Mouse (Mus musculus) embryonic facial prominence, embryonic 12.5 days (tissue): ENCODE data around the gene Rasgef1b. TPM values are rescaled to one million over a fixed set of nuclear protein-coding genes. Genes with fewer than 3 reads are reported as not detected.

ENCODE experiments used
- ATAC-seq: fragments of 200-750 bp; cut with Nextera tagmentation; 2 replicates; pipeline ENCODE4 v1.8.0; 2017; ENCODE audit not compliant: insufficient number of reproducible peaks, insufficient read depth, low FRiP score, low TSS enrichment
- H3K27ac ChIP-seq: fragments of 300-500 bp; sonication (generic); 2 replicates; pipeline ENCODE4 v1.5.1; 2016; ENCODE audit warnings: mild to moderate bottlenecking
- H3K27me3 ChIP-seq: fragments of 300-500 bp; sonication (generic); 2 replicates; pipeline ENCODE4 v1.6.1; 2016; ENCODE audit warnings: mild to moderate bottlenecking, moderate library complexity
- H3K36me3 ChIP-seq: fragments of 300-500 bp; sonication (generic); 2 replicates; pipeline ENCODE4 v1.6.1; 2016; ENCODE audit warnings: mild to moderate bottlenecking
- H3K4me1 ChIP-seq: fragments of 300-500 bp; sonication (generic); 2 replicates; pipeline ENCODE4 v1.6.1; 2016
- H3K4me2 ChIP-seq: fragments of 300-500 bp; sonication (generic); replicated peaks from 2 replicates; pipeline ENCODE4 v1.6.1; 2016; ENCODE audit warnings: mild to moderate bottlenecking, moderate library complexity
- H3K4me3 ChIP-seq: fragments of 300-500 bp; sonication (generic); 2 replicates; pipeline ENCODE4 v1.5.1; 2016; ENCODE audit warnings: mild to moderate bottlenecking
- H3K9ac ChIP-seq: fragments of 300-500 bp; sonication (generic); 2 replicates; pipeline ENCODE4 v1.6.1; 2016; ENCODE audit warnings: mild to moderate bottlenecking, moderate library complexity
- H3K9me3 ChIP-seq: fragments of 300-500 bp; sonication (generic); 2 replicates; pipeline ENCODE4 v1.6.1; 2016; ENCODE audit warnings: mild to moderate bottlenecking, moderate library complexity
- WGBS: fragments of 180-500 bp; shearing (Covaris S2); methylation state at CpG from one replicate; pipeline ENCODE4 v1.1.7; 2016; 5-methylcytosine and 5-hydroxymethylcytosine counted together
- polyA plus RNA-seq: library from polyadenylated mRNA; unstranded; fragments of >200 nt; fragmentation: Nextera tagmentation; extraction: Ambion mirVana; gene quantifications from 2 replicates; pipeline ENCODE4 v1.2.1, GENCODE M21; 2016

Rasgef1b gene
- polyA plus RNA-seq, 1 experiment from 2014 or later: 11.7 TPM

DNA sequence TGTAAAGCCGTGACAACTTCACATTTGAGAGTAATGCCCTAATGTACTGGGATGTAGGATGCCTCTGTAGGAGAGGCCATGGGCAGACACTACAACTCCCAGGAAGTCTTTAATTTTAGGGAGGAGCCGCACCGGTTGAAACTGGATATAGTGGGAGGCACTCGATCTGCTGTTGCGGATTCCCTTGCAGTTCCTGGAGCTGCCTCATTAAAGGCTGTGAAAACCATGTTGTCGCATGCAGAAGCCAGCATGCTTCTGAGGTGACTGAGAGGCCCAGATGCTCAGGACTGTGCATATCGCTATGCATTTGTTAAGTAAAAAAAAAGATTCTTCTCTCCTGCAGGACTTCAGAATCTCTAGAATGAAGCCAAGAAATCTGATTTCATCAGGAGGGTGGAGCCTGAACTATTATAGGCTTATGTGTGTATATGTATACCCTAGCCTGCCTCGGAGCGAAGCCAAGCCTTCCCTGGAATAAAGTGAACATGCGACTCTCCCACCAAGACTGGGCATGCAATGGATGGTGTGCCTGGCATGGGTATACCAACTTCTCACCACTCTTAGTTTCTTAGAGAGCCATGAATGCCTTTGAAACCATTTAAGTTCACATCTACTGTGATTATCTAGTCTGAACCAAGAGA lies 130.3 kb downstream of the Rasgef1b start:
- H3K36me3 ChIP-seq: no peaks in the 10 kb centered on the region
- H3K4me2 ChIP-seq: no peak overlapping the region
- no peak overlapping the region for H3K4me3 ChIP-seq
- no peaks in the 10 kb centered on the region for H3K9me3 ChIP-seq
- H3K4me1 ChIP-seq: peaks cover 4% of the 10 kb centered on the region; the same call in 1 of the 2 replicates
- H3K27me3 ChIP-seq: no peaks in the 10 kb centered on the region
- no peak overlapping the region for H3K9ac ChIP-seq
- WGBS: 52% methylated on average over 10 of the region's 10 CpGs
- ATAC-seq: peak; percentile 60; the same call in 1 of the 2 replicates
- no peak overlapping the region for H3K27ac ChIP-seq

GRCm38 (mm10) chr5:99597701-99598100 lies 131.2 kb downstream of the Rasgef1b start:
- WGBS: 45% methylated on average over 7 of the region's 7 CpGs
- ATAC-seq: no peak
- H3K4me3 ChIP-seq: no peak overlapping the region
- H3K27ac ChIP-seq: no peak overlapping the region
- no peak overlapping the region for H3K4me2 ChIP-seq
- no peak overlapping the region for H3K9ac ChIP-seq
- H3K9me3 ChIP-seq: no peaks in the 10 kb centered on the region
- no peaks in the 10 kb centered on the region for H3K36me3 ChIP-seq
- peaks cover 4% of the 10 kb centered on the region; the same call in 1 of the 2 replicates for H3K4me1 ChIP-seq
- H3K27me3 ChIP-seq: no peaks in the 10 kb centered on the region

GRCm38 (mm10) chr5:99591348-99591747 lies 137.5 kb downstream of the Rasgef1b start:
- Histone ChIP-seq H3K27me3 (no peaks in the 10 kb centered on the region), H3K36me3 (no peaks in the 10 kb centered on the region), H3K4me2 (no peak overlapping the region), H3K9me3 (no peaks in the 10 kb centered on the region), H3K4me1 (no peaks in the 10 kb centered on the region), H3K9ac (no peak overlapping the region), H3K27ac (no peak overlapping the region), H3K4me3 (no peak overlapping the region)
- 71% methylated on average over 6 of the region's 6 CpGs for WGBS
- no peak for ATAC-seq

DNA sequence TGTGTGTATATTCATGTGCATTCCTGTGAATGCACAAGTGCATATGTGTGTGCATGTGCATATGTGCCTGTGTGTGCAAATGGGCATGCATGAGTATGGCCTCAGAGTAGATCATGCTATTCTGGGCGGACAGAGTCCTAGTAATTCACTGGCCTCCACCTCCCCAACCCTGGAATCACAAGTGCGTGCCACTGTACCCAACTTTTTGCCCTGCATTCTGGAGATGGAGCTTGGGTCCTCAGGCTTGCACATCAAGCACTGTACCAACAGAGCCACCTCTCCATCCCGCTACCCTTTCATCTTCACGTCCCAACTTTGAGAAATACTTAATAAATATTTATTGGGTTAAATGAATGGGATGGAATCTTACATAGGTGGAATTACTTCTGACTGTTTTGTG lies 138.3 kb downstream of the Rasgef1b start:
- Histone ChIP-seq H3K4me1 (no peaks in the 10 kb centered on the region), H3K36me3 (no peaks in the 10 kb centered on the region), H3K27me3 (no peaks in the 10 kb centered on the region), H3K9ac (no peak overlapping the region), H3K4me2 (no peak overlapping the region), H3K9me3 (no peaks in the 10 kb centered on the region), H3K27ac (no peak overlapping the region), H3K4me3 (no peak overlapping the region)
- ATAC-seq: no peak
- WGBS: 86% methylated on average over 4 of the region's 4 CpGs

GRCm38 (mm10) chr5:99587994-99588393 lies 140.9 kb downstream of the Rasgef1b start:
- no peak for ATAC-seq
- 91% methylated on average over 5 of the region's 5 CpGs for WGBS
- Histone ChIP-seq H3K9me3 (no peaks in the 10 kb centered on the region), H3K4me2 (no peak overlapping the region), H3K36me3 (no peaks in the 10 kb centered on the region), H3K4me1 (no peaks in the 10 kb centered on the region), H3K27ac (no peak overlapping the region), H3K4me3 (no peak overlapping the region), H3K27me3 (no peaks in the 10 kb centered on the region), H3K9ac (no peak overlapping the region)

DNA sequence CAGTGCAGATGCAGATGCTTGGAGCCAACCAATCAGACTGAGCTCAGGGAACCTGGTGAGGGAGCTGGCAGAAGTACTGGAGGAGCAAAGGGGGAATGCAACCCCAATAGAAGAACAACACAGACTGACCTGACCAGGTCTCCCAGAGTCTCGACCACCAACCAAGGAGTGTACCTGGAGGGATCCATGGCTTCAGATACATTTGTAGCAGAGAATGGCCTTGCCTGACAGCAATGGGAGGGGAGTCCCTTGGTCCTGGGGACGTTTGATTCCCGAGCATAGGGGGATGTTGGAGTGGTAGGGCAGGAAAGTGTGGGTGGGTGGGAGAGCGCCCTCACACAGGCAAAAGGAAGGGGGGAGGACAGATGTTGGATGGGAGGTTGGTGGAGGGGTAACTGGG lies 141.3 kb downstream of the Rasgef1b start:
- no peak overlapping the region for H3K9ac ChIP-seq
- 80% methylated on average over 4 of the region's 4 CpGs for WGBS

GRCm38 (mm10) chr5:99586287-99586686 lies 142.6 kb downstream of the Rasgef1b start:
- Histone ChIP-seq H3K27me3 (no peaks in the 10 kb centered on the region), H3K36me3 (no peaks in the 10 kb centered on the region), H3K9ac (no peak overlapping the region), H3K9me3 (no peaks in the 10 kb centered on the region), H3K4me1 (no peaks in the 10 kb centered on the region), H3K27ac (no peak overlapping the region), H3K4me2 (no peak overlapping the region), H3K4me3 (no peak overlapping the region)
- ATAC-seq: no peak
- 84% methylated on average over 6 of the region's 6 CpGs for WGBS

More for the DNA sequence above, 141.3 kb downstream of the Rasgef1b start:
- ATAC-seq: no peak
- no peak overlapping the region for H3K27ac ChIP-seq
- H3K4me1 ChIP-seq: no peaks in the 10 kb centered on the region
- no peaks in the 10 kb centered on the region for H3K9me3 ChIP-seq
- no peaks in the 10 kb centered on the region for H3K36me3 ChIP-seq
- H3K4me2 ChIP-seq: no peak overlapping the region
- no peaks in the 10 kb centered on the region for H3K27me3 ChIP-seq
- no peak overlapping the region for H3K4me3 ChIP-seq

GRCm38 (mm10) chr5:99585166-99585898 lies 143.5 kb downstream of the Rasgef1b start:
- ATAC-seq: no peak
- H3K36me3 ChIP-seq: no peaks in the 10 kb centered on the region
- no peaks in the 10 kb centered on the region for H3K27me3 ChIP-seq
- WGBS: 69% methylated on average over 5 of the region's 5 CpGs
- H3K4me1 ChIP-seq: no peaks in the 10 kb centered on the region
- H3K9me3 ChIP-seq: no peaks in the 10 kb centered on the region
- no peak overlapping the region; the same call in 1 of the 2 replicates for H3K9ac ChIP-seq
- H3K4me3 ChIP-seq: no peak overlapping the region
- H3K27ac ChIP-seq: no peak overlapping the region
- no peak overlapping the region for H3K4me2 ChIP-seq

DNA sequence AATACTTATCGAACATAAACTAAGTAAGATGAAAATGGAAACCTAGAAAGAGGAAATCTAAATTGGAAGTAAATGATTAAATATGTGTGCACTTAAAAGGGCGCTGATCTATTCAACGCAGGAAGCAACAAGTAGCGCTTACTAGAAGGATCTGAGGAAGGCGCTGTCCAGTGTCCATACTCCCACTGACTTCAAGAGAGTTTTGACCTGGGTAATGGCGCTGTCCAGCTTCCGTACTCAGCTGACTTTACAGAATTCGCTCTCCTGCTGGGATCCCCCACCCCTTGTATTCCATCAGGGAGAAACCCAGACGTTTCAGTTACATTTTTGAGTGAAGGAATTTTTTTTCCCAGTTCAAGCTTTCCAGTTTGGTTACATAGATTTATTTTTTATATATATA lies 144.6 kb downstream of the Rasgef1b start:
- H3K9me3 ChIP-seq: no peaks in the 10 kb centered on the region
- no peak for ATAC-seq
- H3K4me1 ChIP-seq: no peaks in the 10 kb centered on the region
- 77% methylated on average over 9 of the region's 9 CpGs for WGBS
- no peak overlapping the region for H3K4me2 ChIP-seq
- no peak overlapping the region for H3K27ac ChIP-seq
- no peaks in the 10 kb centered on the region for H3K27me3 ChIP-seq
- no peaks in the 10 kb centered on the region for H3K36me3 ChIP-seq
- no peak overlapping the region for H3K4me3 ChIP-seq
- H3K9ac ChIP-seq: no peak overlapping the region

- Histone ChIP-seq H3K4me1 (no peaks in the 10 kb centered on the region), H3K27ac (no peak overlapping the region), H3K36me3 (no peaks in the 10 kb centered on the region), H3K9ac (no peak overlapping the region), H3K4me3 (no peak overlapping the region), H3K4me2 (no peak overlapping the region), H3K27me3 (no peaks in the 10 kb centered on the region), H3K9me3 (no peaks in the 10 kb centered on the region)
- WGBS: 24% methylated on average over 5 of the region's 5 CpGs
- no peak for ATAC-seq
Observed at GRCm38 (mm10) chr5:99582055-99582454, 146.8 kb downstream of the Rasgef1b start.

DNA sequence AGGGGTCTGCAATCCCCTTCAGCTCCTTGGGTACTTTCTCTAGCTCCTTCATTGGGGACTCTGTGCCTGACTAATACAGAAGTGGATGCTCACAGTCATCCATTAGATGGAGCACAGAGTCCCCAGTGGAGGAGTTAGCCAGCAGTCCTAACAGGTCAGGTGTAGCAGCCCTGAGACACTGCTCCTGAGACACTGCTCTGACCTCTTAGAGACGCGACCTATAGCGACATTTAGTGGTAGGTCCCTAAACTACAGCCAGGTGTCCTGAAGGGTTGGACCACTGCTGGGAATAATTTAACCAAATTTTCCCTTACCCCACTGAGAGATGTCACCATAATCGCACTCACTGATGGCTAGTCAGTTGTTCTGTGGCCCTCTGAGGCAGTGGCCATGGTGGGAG lies 150.2 kb downstream of the Rasgef1b start:
- Histone ChIP-seq H3K27me3 (no peaks in the 10 kb centered on the region), H3K9me3 (no peaks in the 10 kb centered on the region), H3K9ac (no peak overlapping the region), H3K27ac (no peak overlapping the region), H3K4me2 (no peak overlapping the region), H3K36me3 (no peaks in the 10 kb centered on the region), H3K4me1 (no peaks in the 10 kb centered on the region), H3K4me3 (no peak overlapping the region)
- 4% methylated on average over 4 of the region's 4 CpGs for WGBS
- no peak for ATAC-seq

DNA sequence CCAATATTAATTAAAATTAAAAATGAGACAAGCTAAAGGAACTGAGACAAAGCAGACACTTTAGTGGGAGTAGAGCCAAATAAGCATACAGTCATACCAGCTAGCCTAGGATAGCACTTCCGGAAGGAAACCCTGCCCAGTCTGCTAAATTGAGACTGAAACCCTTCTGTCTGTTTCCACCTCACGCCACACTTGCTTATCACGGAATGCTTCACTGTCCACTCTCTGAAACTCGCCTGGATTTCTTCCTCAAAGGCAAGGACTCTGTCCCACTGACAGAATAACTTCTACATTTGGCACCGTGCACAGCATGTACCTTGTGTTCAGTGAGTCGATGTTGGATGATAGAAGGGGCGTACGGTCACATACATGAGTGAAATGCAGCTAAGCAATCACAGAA lies 153.0 kb downstream of the Rasgef1b start:
- Histone ChIP-seq H3K27ac (no peak overlapping the region), H3K4me2 (no peak overlapping the region), H3K9me3 (no peaks in the 10 kb centered on the region), H3K4me1 (peaks cover 5% of the 10 kb centered on the region), H3K4me3 (no peak overlapping the region), H3K36me3 (no peaks in the 10 kb centered on the region), H3K9ac (no peak overlapping the region), H3K27me3 (no peaks in the 10 kb centered on the region)
- WGBS: 87% methylated on average over 8 of the region's 8 CpGs
- ATAC-seq: no peak
